Mouse (Mus musculus) megakaryocyte, embryonic 14.5 days (primary cell): Measurements from ENCODE around the gene Dhcr24.

ENCODE experiments used
- FLI1 ChIP-seq: IDR thresholded peaks from 2 replicates; pipeline ENCODE4 v1.6.1; 2012; ENCODE audit warnings: low read length, inconsistent platforms, mixed read lengths
- GATA1 ChIP-seq: IDR thresholded peaks from 3 replicates; pipeline ENCODE4 v1.6.1; 2012; ENCODE audit warnings: mixed read lengths, low read length, inconsistent platforms, borderline replicate concordance

DNA sequence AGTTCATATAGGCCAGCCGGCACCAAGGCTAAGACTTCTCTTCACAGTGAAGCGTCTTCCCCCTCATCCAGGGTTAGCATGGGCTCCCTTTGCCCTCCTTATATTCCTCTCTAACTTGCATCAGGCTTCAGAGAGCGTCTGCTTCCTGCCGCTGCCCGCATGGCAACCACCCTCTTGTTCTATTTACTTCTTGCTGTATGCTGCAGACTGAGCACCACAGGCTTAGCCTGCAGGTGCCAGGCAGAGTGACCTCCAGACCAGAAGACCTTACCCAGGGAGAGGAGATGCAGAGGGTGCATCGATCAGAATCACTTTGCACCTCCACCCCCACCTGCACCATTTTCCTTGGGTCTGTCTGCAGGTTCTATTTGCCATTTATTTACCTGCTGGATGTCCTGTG lies 1.2 kb downstream of the Dhcr24 start:
- no peak for TF ChIP-seq FLI1
- no peak for TF ChIP-seq GATA1
